ENCODE assay signal across 24 mouse cellular contexts in the genomic region with DNA sequence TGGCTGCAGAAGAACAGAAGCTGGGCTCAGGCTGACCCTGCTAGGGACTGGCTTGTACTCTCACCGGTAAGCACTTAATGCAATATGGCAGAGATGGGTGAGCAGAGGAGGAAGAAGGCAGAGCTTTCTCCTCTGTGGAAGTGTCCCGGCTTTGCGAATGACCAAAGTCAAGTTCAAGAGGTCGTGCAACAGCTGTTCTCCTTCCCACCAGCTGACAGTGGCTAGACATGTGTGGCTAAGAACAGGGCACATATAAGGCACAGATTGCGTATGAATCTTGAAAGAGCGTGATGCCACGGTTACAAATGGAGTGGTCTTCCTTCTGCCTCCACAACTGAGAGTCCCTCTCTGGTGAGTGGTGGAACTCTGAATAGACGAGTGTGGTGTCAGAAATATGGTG.
"Had no signal": no experiment of that assay in that cellular context is flagged by ENCODE, and none has a peak within 500 bp of the region (broad histone marks: within the 10 kb centered on the region; RNA-seq: fewer than 3 reads in every experiment).

No protein-coding gene starts in this region.

- DNase-seq: gastrocnemius, postnatal 14 days; gastrocnemius, postnatal 36 days; heart, adult 11 months; heart, adult 2 months; heart, postnatal 14 days; heart, postnatal 36 days; kidney, adult 11 months; kidney, adult 2 months; kidney, postnatal 14 days; kidney, postnatal 36 days; layer of hippocampus, adult 9-11 months; layer of hippocampus, postnatal 36 days; left cerebral cortex, postnatal 4 days had no signal

- H3K4me3 ChIP-seq: heart, adult 2 months; heart, embryonic 13.5 days; heart, embryonic 15.5 days; hindbrain, embryonic 12.5 days; limb, embryonic 13.5 days; limb, embryonic 15.5 days; liver, embryonic 12.5 days had no signal

- H3K9ac ChIP-seq: heart, embryonic 13.5 days; heart, embryonic 15.5 days; hindbrain, embryonic 12.5 days; hindbrain, embryonic 14.5 days; limb, embryonic 13.5 days; limb, embryonic 15.5 days; liver, embryonic 12.5 days; liver, embryonic 14.5 days had no signal

- H3K36me3 ChIP-seq: heart, embryonic 13.5 days; heart, embryonic 15.5 days; hindbrain, embryonic 12.5 days; limb, embryonic 13.5 days; limb, embryonic 15.5 days; liver, embryonic 12.5 days had no signal

- H3K27me3 ChIP-seq: heart, embryonic 13.5 days; heart, embryonic 15.5 days; hindbrain, embryonic 12.5 days; limb, embryonic 13.5 days; limb, embryonic 15.5 days; liver, embryonic 12.5 days had no signal

- H3K27ac ChIP-seq: heart, adult 2 months; heart, embryonic 13.5 days; heart, embryonic 15.5 days; hindbrain, embryonic 12.5 days; hindbrain, embryonic 14.5 days; limb, embryonic 13.5 days; limb, embryonic 15.5 days; liver, embryonic 12.5 days; liver, embryonic 14.5 days had no signal

- H3K4me1 ChIP-seq: heart, embryonic 15.5 days; liver, embryonic 12.5 days had no signal

- H3K4me2 ChIP-seq: heart, embryonic 11.5 days; heart, embryonic 13.5 days; heart, embryonic 15.5 days; hindbrain, embryonic 12.5 days; hindbrain, embryonic 14.5 days; limb, embryonic 13.5 days; limb, embryonic 15.5 days; liver, embryonic 12.5 days had no signal

- H3K9me3 ChIP-seq: heart, embryonic 13.5 days; heart, embryonic 15.5 days; hindbrain, embryonic 12.5 days; limb, embryonic 13.5 days; limb, embryonic 15.5 days; liver, embryonic 12.5 days had no signal

- ATAC-seq: hindbrain, embryonic 16.5 days; intestine, embryonic 16.5 days; liver, embryonic 12.5 days had no signal
